Mouse (Mus musculus) brain, embryonic 14.5 days (tissue): ENCODE measurements around the gene Lrrc75a.

Source experiments
- CTCF ChIP-seq: fragments of 200-500 bp; IDR thresholded peaks from 2 replicates; pipeline ENCODE4 v1.5.1; 2012; ENCODE audit warnings: inconsistent platforms, mild to moderate bottlenecking, moderate library complexity, borderline replicate concordance; ENCODE audit not compliant: insufficient read depth, insufficient read length; ENCODE audit errors: extremely low read depth
- POLR2A ChIP-seq: fragments of 200-500 bp; IDR thresholded peaks from 2 replicates; pipeline ENCODE4 v1.6.1; 2012; ENCODE audit warnings: mild to moderate bottlenecking, inconsistent platforms, borderline replicate concordance; ENCODE audit not compliant: poor library complexity, insufficient read depth, insufficient read length, severe bottlenecking; ENCODE audit errors: extremely low read depth

DNA sequence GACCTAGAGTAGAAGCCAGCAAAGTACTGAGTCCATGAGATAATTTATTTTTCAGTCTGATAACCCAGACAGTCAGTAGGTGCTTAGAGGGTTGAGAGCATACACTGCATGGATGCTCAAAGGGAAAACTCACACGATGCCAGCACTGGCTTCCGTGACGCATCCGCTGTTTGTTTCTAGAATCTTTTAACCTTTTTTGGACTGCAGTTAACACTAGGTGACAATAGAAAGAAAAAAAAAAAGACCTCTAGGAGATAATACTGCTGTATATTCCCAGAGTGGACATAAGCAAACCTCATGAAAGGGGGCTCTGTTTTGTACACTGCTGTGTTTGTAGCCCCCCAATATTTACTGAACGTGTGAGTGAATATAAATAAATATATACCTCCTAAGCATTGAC lies 20.7 kb upstream of the Lrrc75a start:
- TF ChIP-seq CTCF (no peak), POLR2A (no peak)
